Mouse (Mus musculus) ovary, postnatal 36 days (tissue): ENCODE measurements at regions not wholly inside any gene's neighbourhood (a gene's known extent, or its start where the extent isn't known, plus 50 kb on each side); places are given as distances from the start of the nearest gene placed in this dataset.

Source experiments
- DNase-seq: peaks from one replicate; pipeline ENCODE4 v3.0.0; 2022; ENCODE audit warnings: low spot score, mixed read lengths

DNA sequence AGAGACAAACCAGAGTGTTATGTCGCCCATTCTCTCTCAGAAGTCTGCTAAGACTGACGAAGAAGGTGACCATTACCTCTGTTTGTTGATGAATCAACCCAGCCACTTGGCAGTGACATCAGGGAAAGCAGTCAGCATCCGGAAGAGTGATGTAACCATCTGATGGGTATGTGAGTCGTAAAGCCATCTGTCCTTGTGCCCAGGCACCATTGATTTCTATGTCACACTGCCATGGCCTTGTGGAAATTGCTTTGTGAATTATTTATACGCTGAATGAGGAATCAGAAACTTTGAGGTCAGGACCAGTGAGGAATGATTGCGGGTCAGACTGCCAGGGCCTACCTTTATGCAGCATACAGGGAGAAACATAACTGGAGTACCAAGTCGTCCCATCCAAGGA lies 256.2 kb upstream of the Htr2a start:
- DNase-seq = no peak

DNA sequence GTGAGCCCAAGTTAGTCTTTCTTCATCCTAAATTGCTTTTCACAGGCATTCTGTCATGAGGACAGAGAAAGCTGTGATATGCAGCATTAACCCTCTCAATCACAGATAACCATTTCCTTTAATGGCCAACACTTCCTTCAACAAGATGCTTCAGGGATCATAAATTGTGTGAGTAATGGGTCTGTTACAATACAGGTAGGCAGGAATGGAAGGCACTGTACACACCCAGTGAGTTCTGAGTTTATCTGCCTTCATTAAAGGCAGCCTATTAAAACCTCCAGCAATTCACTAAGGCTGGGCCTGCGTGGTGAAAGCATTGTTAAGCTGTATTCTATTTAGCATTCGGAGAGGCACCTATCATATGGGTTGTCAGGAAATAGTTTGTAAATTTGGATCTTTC lies 248.2 kb upstream of the Htr2a start:
- DNase-seq = no peak

DNA sequence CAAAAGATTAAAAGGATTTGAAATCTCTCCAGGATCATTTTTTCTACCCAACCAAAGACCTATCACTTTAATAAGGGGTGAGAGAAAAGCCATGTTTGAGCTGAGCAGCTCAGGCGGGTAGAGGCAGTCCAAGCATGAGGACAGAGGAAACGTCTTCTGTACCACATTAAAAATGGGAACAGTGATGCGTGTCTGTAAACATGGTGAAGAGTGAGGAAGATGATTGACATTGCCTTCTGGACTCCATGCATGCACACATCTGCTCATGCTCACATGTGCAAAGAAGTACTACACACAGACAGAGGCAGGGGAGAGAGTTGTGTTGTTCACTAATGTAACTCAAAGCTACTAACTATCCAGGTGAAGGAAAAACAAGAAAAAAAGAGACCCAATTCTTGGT lies 243.4 kb upstream of the Htr2a start:
- DNase-seq = no peak

DNA sequence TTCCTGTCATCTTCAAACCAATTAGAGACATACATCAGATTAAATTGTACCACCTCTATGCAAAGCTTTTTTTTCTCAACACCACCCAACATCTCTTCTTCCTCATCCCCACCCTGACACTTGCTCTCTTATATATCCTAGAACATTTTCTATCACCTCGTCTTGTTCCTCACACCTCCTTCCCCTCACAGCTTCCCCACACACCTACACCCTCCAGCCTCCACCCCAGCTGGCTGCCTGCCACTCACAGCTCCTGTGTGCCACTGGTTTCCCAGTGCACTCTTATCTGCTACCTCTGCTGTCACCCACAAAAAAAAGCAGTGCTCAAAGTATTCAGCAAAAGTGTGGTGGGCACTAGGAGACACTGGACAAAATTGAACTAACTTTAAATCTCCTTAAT lies 231.2 kb upstream of the Htr2a start:
- no peak for DNase-seq

DNA sequence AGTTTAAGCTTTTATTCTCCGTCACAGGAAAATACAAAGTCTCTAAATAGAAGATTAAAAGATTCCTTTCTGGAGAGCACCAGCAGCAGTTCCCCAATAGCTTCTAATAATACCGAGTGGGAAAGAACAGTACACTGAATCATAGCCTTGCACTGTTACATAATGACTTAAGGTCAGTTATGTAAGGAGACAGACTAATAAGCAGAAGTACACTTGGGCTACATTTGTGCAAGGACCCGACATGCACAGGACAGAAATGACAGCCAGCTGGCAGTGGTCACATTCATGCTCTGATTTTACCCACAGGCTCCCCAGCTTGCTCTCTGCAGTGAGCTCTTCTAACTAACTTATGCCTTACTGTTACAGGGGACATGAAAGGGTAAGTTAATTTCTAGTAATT lies 212.4 kb upstream of the Htr2a start:
- no peak for DNase-seq

DNA sequence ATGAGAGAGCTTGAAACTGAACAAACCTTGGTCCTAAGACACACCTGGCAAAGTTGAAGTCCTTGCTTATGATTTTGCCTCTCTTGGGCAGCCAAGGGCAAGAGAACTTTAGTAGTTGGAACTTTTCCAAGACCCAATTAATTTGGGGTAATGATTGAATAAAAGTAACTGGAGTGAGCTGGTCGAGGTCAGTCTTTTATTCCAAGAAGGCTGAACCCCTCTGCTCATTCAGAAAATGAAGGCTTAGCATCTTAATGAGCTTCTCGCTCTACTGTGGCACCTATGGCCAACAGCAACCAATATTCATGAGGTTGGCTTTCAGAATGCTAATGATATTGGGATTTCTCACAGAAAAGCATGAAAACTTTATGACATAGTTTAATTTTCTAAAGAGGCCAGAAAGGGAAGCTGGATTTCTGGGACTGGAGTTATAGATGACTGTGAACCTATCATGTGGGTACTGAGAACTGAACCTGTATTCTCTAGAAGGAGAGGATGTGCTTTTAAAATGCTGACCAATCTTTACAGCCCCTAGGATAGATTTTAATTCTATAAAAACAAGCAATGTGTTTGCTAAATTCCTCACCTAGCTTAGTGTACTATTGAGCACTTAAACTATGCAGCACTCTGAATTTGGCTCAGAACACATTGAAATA lies 176.5 kb upstream of the Htr2a start:
- no peak for DNase-seq

DNA sequence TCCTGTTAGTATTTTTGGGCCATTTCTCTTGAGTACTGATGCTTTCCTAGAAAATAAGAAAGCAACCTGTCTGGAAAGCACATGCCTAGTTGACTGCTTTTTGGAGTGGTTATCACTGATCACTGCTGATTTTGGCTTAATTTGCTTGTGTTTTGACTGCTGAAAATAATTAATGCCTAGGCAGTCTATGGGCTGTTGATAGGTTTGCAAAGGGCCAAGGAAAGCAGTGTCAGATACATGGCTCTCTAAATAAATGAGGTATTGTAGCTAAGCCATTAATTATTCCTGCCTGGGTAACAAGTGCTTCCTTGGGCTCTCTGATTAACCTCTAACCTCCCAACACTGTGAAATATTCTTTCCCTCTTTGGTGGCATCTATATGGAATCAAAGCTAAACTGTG lies 145.1 kb upstream of the Htr2a start:
- DNase-seq = no peak

DNA sequence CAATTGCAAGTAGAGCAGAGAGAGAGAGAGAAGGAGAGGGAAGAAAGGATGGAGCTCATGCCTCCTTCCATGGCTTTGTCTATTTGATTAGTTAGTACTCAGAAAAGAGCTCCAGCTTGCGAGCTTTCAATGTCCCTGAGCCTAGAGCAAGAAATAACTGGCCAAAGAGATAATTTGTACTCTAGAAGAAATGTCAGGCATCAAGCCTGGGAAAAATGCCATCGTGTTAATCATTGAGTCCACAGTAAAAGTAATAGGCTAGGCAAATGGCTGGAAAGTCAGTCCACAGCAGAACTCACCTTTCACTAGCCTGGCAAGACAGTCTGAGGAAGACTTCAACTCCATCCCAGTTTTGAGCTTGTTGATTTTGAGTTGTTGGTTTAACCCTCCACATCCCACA lies 129.1 kb upstream of the Htr2a start:
- DNase-seq = no peak

DNA sequence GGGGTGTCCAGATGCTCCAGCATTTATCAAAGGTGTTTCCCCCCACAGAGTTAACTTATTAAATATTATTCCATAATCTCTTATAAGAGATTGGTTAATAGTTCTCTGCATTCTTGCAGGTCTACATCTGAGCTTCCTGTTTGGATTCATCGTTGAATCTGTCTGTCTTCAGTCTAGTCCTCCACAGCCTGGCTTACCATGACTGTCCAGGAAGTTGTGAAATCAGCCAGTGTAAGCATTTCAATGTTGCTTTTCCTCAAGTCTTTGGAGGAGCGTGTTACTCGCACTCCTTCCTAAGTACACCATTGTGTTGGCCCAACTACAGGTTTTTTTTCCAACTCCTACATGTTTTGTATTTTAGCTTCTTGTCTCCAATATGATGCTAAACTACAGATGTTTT lies 124.2 kb upstream of the Htr2a start:
- no peak for DNase-seq

DNA sequence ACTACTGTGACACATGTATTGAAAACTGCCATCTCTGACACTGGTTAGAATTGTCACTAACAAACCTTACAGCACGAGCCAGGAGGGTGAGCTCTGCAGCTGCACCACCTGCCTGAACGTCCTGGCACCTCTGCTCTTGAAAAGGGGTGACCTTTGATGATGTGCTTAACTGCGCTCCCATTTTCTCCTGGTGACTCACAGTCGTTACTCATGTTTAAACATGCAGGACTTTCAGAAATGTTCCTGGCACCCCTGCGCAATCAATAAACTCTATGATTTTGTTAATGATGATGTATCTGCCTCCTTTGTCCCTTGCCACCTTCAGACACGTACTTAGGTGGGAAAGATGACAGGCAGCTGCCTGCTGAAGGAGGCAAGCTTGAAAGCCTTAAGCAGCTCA lies 121.1 kb upstream of the Htr2a start:
- DNase-seq = no peak

DNA sequence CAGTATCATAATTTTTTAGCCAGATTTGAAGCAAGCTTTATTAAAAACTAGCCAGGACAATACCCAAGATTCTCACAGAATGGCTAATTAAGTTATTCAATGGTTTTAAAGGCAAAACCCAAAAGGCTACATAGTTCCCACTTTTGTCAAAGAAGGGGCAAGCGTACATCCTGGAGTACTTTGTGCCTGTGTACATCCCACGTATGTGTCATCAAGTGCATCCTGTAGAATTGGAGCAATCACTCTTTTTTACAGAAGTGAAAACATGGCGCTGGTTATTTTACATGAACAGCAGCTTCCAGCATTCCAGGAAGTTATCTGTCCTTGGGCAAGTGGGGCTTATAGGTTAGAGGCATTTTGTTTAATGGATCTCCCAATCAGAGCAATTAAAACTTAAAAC lies 119.0 kb upstream of the Htr2a start:
- no peak for DNase-seq

DNA sequence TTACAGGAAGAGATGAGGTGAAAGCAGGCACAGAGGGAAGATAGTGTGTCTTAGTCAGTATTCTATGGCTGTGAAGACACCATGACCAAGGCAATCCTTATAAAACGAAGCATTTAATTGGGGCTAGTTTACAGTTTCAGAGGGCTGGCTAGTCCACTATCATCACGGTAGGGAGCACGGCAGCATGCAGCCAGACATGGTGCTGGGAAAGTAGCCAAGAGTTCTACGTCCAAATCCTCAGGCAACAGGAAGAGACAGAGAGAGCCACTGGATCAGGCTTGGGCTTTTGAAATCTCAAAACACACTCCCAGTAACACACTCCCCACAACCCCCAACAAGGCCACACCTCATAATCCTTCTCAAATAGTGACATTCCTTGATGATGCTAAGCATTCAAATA lies 113.4 kb upstream of the Htr2a start:
- DNase-seq = no peak

DNA sequence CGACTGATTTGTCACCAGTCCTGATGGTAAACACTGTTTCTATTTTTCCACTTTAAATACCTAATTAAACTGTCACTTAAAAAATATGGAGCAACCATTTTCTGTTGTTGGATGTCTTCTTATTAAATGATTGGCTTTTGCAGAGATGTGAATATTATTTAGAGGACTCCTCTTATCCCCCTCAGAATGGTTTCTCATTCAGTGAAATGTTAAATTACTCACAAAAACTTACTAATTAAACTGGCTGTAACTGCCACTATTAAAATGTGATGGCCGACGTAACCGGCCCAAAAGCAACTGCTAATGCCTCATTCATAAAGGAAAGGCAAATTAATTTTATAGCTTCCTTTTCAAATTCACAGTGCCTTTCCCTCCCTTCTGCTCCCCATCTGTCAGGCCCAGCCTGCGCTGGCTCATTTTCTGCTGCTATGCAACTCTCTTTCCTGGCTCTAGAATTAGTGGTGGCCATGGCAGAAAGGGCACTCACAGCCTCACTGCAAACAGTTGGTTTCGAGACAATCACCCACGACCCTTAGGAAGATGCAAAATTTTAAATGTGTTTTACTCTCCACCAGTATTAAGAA lies 111.2 kb upstream of the Htr2a start:
- no peak for DNase-seq

DNA sequence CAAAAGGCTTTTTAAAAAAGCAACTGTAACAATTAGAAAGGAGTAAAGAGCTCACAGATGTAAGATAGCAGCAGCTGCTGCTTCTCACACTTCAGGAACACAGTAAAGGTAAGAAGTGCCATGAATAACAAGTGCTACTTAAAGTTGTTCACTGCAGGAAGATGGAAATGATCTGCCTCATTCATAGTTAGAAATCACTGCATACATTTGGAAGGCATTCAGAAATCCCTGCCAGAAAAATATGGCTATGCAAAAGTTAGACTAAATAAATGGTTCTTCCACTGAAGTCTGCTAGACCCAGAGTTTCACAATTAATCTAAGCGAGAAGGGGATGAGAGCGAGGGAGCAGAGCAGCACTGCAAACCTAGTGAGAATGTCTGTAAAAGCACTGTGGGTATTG lies 102.5 kb upstream of the Htr2a start:
- DNase-seq = no peak

DNA sequence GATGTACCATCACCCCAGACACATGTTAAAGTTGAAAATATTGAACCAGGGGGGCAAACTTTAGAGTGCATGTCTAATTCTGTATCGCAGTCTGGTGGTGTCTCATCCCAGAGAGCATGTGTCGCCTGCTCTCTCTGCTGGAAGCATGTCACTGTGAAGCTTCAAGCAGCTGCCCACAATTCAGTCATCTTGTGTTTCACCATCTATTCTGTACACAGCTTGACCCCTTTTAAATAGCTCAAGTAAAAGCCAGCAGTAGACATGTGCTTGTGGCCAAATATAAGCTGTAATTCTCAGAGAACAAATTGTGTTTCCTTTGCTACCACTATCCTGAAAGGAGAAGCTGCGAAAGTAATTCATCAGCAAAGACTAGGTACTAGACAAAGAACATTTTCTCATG lies 96.6 kb upstream of the Htr2a start:
- no peak for DNase-seq

DNA sequence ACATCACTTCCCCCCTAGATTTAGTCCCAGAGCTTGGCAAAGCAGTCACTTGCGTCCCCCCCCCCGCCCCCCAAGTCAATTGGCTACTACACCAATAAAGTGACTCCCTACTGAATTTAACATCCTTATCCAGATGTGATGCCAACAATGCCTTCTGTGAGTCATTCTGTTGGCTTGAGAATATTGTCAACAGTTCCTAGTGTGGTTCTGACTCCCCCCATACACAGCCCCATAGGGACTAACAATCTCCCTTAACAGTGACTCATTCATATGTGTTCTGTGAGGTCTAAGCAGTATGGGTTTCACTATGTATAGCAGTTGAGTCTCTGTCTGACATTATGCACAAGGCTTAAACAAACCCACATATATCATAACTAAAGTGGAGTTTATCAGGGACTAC lies 89.5 kb upstream of the Htr2a start:
- no peak for DNase-seq

DNA sequence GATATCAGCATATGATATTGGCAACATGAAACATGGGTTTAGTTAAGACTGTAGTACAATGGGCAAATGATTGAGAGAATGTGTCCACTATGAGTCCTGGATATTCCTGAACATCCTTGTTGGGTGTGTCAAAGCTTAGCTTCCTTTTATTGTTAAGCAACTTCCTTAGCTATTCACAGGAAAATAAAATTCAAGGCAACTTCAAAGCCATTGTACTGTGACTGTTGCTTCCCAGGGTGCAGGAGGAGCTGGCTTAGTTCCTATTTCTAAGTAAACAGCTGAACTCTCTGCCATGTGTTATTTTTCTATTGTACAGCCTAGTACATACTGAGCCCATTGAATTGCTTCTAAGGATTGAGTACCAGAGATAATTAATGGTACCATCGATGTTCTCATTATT lies 87.0 kb upstream of the Htr2a start:
- DNase-seq = no peak

DNA sequence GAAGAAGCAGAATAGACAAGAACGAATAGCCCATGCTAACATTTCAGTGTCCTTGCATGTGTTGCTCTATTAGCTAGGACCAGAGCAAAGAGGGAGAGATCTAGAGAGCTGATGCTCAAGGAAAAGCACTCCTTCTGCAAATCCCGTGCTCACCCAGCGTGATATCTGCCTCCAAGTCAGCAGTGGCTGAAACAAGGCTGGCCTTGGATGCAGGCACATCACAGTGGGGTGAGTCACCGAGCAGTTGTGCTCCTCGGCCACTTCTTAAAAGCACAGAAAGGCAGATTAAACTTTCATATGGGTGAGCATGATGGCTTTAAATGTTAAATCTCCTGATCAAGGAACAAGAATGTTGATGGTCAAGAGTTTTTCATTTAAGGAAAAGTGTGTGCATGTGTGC lies 82.3 kb upstream of the Htr2a start:
- no peak for DNase-seq
